Mouse (Mus musculus) duodenum, adult 2 months (tissue): ENCODE data around the gene Cdcp2. TPM values are rescaled to one million over a fixed set of nuclear protein-coding genes. Genes with fewer than 3 reads are reported as not detected.

ENCODE experiments used
- polyA plus RNA-seq: library from polyadenylated mRNA; depleted of rRNA; stranded (reverse); fragments of >200 nt; gene quantifications from 2 replicates; pipeline ENCODE4 v1.2.3, GENCODE M21; 2012; ENCODE audit warnings: low replicate concordance; rRNA removed

Gene Cdcp2
- 0.04 TPM in 1 of 2 replicates, not detected in the other for polyA plus RNA-seq

DNA sequence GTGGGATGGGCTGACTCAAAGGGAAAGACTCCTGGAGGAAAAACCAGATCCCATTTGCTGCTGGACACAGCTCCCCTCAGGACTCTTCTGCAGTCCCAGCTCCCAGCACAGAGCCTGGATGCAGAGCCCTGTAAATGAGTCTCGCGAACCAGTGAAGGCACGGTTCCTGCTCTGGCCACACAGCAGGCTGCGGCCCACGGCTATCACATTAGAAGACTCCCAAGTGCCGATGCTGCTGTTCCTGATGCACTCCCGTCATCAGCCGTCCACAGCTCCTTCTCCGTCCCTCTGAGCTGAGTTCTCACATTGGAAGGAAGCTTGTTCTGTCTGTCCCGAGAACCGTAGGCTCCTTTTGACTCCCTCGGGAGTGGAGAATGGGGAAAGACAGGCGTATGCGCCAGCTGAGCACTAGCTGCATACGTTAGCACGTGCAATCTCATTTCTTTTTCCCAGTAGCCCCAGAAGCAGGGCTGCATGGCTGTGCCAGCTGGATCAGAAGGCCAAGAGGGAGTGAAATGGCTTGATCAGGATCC is at the start of gene Cdcp2:
Cdcp2 (plus strand) TSS at position 51 of the 533 bp plus-strand sequence.

DNA sequence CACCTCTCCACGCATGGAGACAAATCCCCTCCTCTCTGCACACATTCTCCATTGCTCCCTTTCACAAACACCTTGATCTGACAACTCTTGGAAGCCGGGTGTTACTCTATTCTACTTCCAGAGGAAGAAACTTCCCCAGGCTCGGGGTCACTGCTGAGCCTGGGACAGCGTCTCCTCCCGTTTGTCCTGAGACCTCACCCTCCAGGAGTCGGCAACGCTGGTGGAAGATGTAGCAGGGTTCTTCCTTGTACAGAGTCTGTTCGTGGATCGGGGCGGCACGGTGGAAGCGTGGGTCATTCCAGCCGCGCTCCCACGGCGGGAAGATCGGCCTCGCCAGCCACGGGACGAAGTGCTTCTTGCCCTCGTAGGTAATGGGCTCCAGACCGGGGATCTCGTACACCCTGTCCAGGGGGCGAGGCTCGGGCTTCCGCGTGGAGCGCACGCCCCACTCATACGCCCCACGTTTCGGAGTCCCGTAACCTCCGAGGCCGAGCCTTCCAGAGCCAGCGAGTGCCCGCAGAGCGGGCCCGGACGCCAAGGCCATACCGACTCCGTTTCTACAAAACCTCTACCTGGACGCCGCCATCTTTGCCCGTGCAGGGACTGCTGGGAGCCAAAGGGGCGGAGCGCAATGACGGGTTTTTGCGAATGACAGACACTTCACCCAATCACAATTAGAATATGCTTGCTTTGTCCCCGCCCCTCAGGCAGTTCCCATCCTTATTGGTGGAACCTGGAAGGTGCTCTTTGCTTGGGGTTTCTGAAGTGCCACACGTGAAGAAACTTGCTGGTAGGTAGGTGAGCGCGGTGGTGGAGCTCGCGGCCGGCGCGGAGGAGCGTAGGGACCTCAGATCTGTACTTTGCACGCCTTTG is 30.2 kb upstream of the Cdcp2 start, which contains the start of the genes Mrpl37 and Cyb5rl:
Mrpl37 (minus strand) TSS at position 617 of the 873 bp plus-strand sequence.
Cyb5rl (plus strand) TSS at position 737 of the 873 bp plus-strand sequence.

Other genes with a start within 250 kb of the Cdcp2 start
- 25.9 and 37.3 TPM in 2 replicates for gene Ssbp3, start 186.2 kb upstream of the Cdcp2 start, polyA plus RNA-seq
- gene Mrpl37, start 30.0 kb upstream of the Cdcp2 start, polyA plus RNA-seq = 37.4 and 41.4 TPM in 2 replicates
- gene Cyb5rl, start 29.9 kb upstream of the Cdcp2 start, polyA plus RNA-seq = 2.8 and 4.1 TPM in 2 replicates
- 248 and 459 TPM in 2 replicates for gene Tmem59, start 81.5 kb downstream of the Cdcp2 start, polyA plus RNA-seq
- 4.4 and 5.1 TPM in 2 replicates for gene Tceanc2, start 82.2 kb downstream of the Cdcp2 start, polyA plus RNA-seq
- gene Ldlrad1, start 112.3 kb downstream of the Cdcp2 start, polyA plus RNA-seq = 0.22 TPM in 1 of 2 replicates, not detected in the other
- gene Lrrc42, start 156.6 kb downstream of the Cdcp2 start, polyA plus RNA-seq = 6.2 and 8.7 TPM in 2 replicates
- 0.65 and 1.0 TPM in 2 replicates for gene Hspb11, start 156.7 kb downstream of the Cdcp2 start, polyA plus RNA-seq
- 37.5 and 52.8 TPM in 2 replicates for gene Dio1, start 210.3 kb downstream of the Cdcp2 start, polyA plus RNA-seq
- gene Yipf1, start 217.5 kb downstream of the Cdcp2 start, polyA plus RNA-seq = 33.6 and 59.2 TPM in 2 replicates